Mouse (Mus musculus) hindbrain, embryonic 11.5 days (tissue): ENCODE measurements around the gene C3ar1. TPM values are rescaled to one million over a fixed set of nuclear protein-coding genes. Genes with fewer than 3 reads are reported as not detected.

Source experiments
- ATAC-seq: fragments of 200-750 bp; cut with Nextera tagmentation; 2 replicates; pipeline ENCODE4 v1.8.0; 2017; ENCODE audit warnings: mild to moderate bottlenecking, moderate TSS enrichment, moderate library complexity; ENCODE audit not compliant: low FRiP score
- DNase-seq: peaks from one replicate; pipeline ENCODE4 v3.0.0-alpha.2; 2015; ENCODE audit warnings: low spot score
- H3K27ac ChIP-seq: fragments of 300-500 bp; sonication (generic); 2 replicates; pipeline ENCODE4 v1.5.1; 2014; ENCODE audit warnings: mild to moderate bottlenecking, low read depth, low read length
- H3K27me3 ChIP-seq: fragments of 300-500 bp; sonication (generic); 2 replicates; pipeline ENCODE4 v1.6.1; 2014; ENCODE audit warnings: mild to moderate bottlenecking, low read length, moderate library complexity, mixed read lengths; ENCODE audit not compliant: control insufficient read depth, insufficient read depth
- H3K36me3 ChIP-seq: fragments of 300-500 bp; sonication (generic); 2 replicates; pipeline ENCODE4 v1.6.1; 2014; ENCODE audit warnings: mild to moderate bottlenecking, low read length, moderate library complexity, mixed read lengths; ENCODE audit not compliant: control insufficient read depth, insufficient read depth
- H3K4me1 ChIP-seq: fragments of 300-500 bp; sonication (generic); replicated peaks from 2 replicates; pipeline ENCODE4 v1.6.1; 2014; ENCODE audit warnings: low read length, mixed read lengths; ENCODE audit not compliant: control insufficient read depth, insufficient read depth
- H3K4me2 ChIP-seq: fragments of 300-500 bp; sonication (generic); replicated peaks from 2 replicates; pipeline ENCODE4 v1.6.1; 2014; ENCODE audit warnings: mild to moderate bottlenecking, low read depth, low read length
- H3K4me3 ChIP-seq: fragments of 300-500 bp; sonication (generic); 2 replicates; pipeline ENCODE4 v1.5.1; 2014; ENCODE audit warnings: low read depth, low read length
- H3K9ac ChIP-seq: fragments of 300-500 bp; sonication (generic); 2 replicates; pipeline ENCODE4 v1.6.1; 2014; ENCODE audit warnings: low read depth, low read length
- H3K9me3 ChIP-seq: fragments of 300-500 bp; sonication (generic); 2 replicates; pipeline ENCODE4 v1.6.1; 2016; ENCODE audit warnings: low read length; ENCODE audit not compliant: control insufficient read depth
- WGBS: fragments of 180-500 bp; shearing (Covaris S2); extraction: QIAGEN DNeasy Blood & Tissue Kit; methylation state at CpG from one replicate; pipeline ENCODE4 v1.1.7; 2014; 5-methylcytosine and 5-hydroxymethylcytosine counted together
- polyA plus RNA-seq: library from polyadenylated mRNA; unstranded; fragments of >200 nt; fragmentation: Nextera tagmentation; extraction: Ambion mirVana; gene quantifications from 2 replicates; pipeline ENCODE4 v1.2.1, GENCODE M21; 2014

Gene C3ar1
- polyA plus RNA-seq = 1.8 and 2.0 TPM in 2 replicates

DNA sequence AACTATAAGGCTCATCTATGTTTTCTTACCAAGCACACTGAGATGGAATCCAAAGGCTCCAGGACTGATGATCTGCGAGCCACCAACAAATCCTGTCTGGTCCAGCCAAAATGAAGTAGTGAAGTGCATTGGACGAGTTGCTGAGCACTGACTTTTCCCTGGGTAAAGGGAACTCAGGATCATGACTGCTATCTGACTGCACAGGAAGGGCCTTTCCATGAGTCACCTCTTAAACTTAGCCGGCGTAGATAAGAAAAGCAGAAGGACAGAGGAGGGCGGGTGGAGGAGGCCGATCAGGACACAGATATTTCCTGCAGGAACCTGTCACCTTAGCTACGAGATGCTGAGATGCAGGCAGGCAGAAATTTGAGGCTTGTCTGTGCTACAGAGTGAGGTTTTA, at the start of gene C3ar1:
C3ar1 (minus strand) TSS at position 207 of the 400 bp plus-strand sequence.
- ATAC-seq (no peak), DNase-seq (no peak)
- no peak within 1 kb of the TSS for H3K4me3 ChIP-seq
- no peaks in the 10 kb centered on the region for H3K36me3 ChIP-seq
- no peaks in the 10 kb centered on the region for H3K9me3 ChIP-seq
- whole genome bisulfite sequencing = 85% methylated on average over 7 of the region's 7 CpGs
- H3K4me2 ChIP-seq = no peak within 1 kb of the TSS
- no peaks in the 10 kb centered on the region for H3K27me3 ChIP-seq
- no peaks in the 10 kb centered on the region for H3K4me1 ChIP-seq
- no peak within 1 kb of the TSS for H3K27ac ChIP-seq
- no peak within 1 kb of the TSS for H3K9ac ChIP-seq

DNA sequence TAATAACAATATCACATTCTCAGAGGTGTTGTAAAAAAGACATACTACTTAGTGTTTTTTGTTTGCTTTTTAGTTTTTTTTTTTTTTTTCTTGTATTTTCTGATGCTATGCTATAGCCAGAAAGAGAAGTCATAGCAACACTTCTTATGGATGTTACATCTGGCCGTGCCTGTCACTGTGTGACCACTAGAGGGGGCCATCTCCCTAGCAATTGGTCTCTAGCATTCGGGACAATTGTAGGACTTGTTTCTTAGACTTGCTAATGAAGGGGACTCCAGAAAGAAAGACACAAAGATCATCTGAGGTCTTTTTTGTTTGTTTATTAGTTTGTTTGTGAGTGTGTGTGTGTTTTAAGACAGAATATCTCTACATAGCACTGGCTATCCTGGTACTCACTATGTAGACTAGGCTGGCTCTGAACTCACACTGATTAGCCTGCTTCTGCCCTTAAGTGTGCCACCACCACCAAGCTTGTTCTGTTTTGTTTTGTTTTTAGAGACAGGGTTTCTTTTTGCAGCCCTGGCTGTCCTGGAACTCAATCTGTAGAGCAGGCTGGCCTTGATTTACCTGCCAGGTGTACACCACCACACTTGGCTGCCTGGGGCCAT, 36.6 kb upstream of the C3ar1 start:
- H3K4me3 ChIP-seq = no peak overlapping the region
- H3K4me1 ChIP-seq = no peaks in the 10 kb centered on the region
- no peak overlapping the region for H3K27ac ChIP-seq
- H3K27me3 ChIP-seq = no peaks in the 10 kb centered on the region
- DNase-seq = peak; percentile 75
- H3K9ac ChIP-seq = no peak overlapping the region
- 9% methylated on average over 2 of the region's 2 CpGs for WGBS
- peak; percentile 34; the same call in 1 of the 2 replicates for ATAC-seq
- peaks cover 9% of the 10 kb centered on the region; the same call in 1 of the 2 replicates for H3K36me3 ChIP-seq
- no peak overlapping the region for H3K4me2 ChIP-seq
- H3K9me3 ChIP-seq = no peaks in the 10 kb centered on the region

- no peaks in the 10 kb centered on the region for H3K4me1 ChIP-seq
- H3K27me3 ChIP-seq = no peaks in the 10 kb centered on the region
- H3K4me3 ChIP-seq = no peak overlapping the region
- H3K27ac ChIP-seq = no peak overlapping the region
- H3K9me3 ChIP-seq = no peaks in the 10 kb centered on the region
- DNase-seq = no peak
- 0 out of 2 replicates have a peak, but pooled peaks have one; percentile 12 for ATAC-seq
- H3K4me2 ChIP-seq = no peak overlapping the region
- peaks cover 9% of the 10 kb centered on the region; the same call in 1 of the 2 replicates for H3K36me3 ChIP-seq
- WGBS = 94% methylated on average over 2 of the region's 2 CpGs
- H3K9ac ChIP-seq = no peak overlapping the region
Measured at GRCm38 (mm10) chr6:122889599-122889998, 33.6 kb upstream of the C3ar1 start.

- ATAC-seq = no peak
- H3K4me1 ChIP-seq = no peaks in the 10 kb centered on the region
- H3K4me2 ChIP-seq = no peak overlapping the region
- no peaks in the 10 kb centered on the region for H3K27me3 ChIP-seq
- no peaks in the 10 kb centered on the region for H3K9me3 ChIP-seq
- 95% methylated on average over 9 of the region's 9 CpGs for WGBS
- no peak overlapping the region for H3K27ac ChIP-seq
- H3K4me3 ChIP-seq = no peak overlapping the region
- H3K36me3 ChIP-seq = peaks cover 12% of the 10 kb centered on the region; the same call in 1 of the 2 replicates
- H3K9ac ChIP-seq = no peak overlapping the region
- no peak for DNase-seq
Measured at GRCm38 (mm10) chr6:122883603-122884002, 27.6 kb upstream of the C3ar1 start.

DNA sequence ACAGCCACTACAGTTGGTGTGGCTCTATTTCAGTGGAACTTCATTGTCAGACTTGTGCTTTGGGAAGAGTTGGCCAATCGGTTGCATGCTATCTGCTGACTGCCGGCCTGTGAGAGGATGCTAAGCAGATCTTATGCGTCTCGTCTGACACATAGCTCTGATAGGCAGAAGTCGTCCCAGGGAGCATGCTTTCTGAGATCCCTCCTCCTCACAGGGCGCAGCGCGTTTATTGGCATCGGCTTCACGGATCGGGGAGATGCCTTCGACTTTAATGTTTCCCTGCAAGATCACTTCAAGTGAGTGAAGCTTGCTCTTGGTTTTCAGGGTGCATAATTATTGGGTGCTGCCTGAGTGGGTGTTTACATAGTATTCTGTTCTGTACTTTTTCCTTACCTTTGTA, 25.3 kb upstream of the C3ar1 start:
- Histone ChIP-seq H3K27me3 (no peaks in the 10 kb centered on the region), H3K9me3 (no peaks in the 10 kb centered on the region), H3K9ac (no peak overlapping the region), H3K27ac (no peak overlapping the region), H3K4me3 (no peak overlapping the region), H3K36me3 (0 out of 2 replicates have a peak, but pooled peaks cover 3% of the 10 kb centered on the region), H3K4me1 (no peaks in the 10 kb centered on the region), H3K4me2 (no peak overlapping the region)
- no peak for DNase-seq
- no peak for ATAC-seq
- 93% methylated on average over 12 of the region's 12 CpGs for WGBS

GRCm38 (mm10) chr6:122879781-122880505, 24.0 kb upstream of the C3ar1 start:
- DNase-seq (no peak), ATAC-seq (no peak)
- no peaks in the 10 kb centered on the region for H3K9me3 ChIP-seq
- 93% methylated on average over 7 of the region's 7 CpGs for WGBS
- H3K4me2 ChIP-seq = no peak overlapping the region
- 0 out of 2 replicates have a peak, but pooled peaks cover 3% of the 10 kb centered on the region for H3K36me3 ChIP-seq
- H3K27me3 ChIP-seq = no peaks in the 10 kb centered on the region
- no peak overlapping the region for H3K4me3 ChIP-seq
- H3K4me1 ChIP-seq = no peaks in the 10 kb centered on the region
- no peak overlapping the region for H3K27ac ChIP-seq
- no peak overlapping the region for H3K9ac ChIP-seq

- H3K36me3 ChIP-seq = 0 out of 2 replicates have a peak, but pooled peaks cover 3% of the 10 kb centered on the region
- no peak for ATAC-seq
- no peaks in the 10 kb centered on the region for H3K9me3 ChIP-seq
- H3K9ac ChIP-seq = no peak overlapping the region
- no peak for DNase-seq
- H3K4me3 ChIP-seq = no peak overlapping the region
- no peak overlapping the region for H3K4me2 ChIP-seq
- no peak overlapping the region for H3K27ac ChIP-seq
- 95% methylated on average over 7 of the region's 7 CpGs for WGBS
- H3K4me1 ChIP-seq = no peaks in the 10 kb centered on the region
- no peaks in the 10 kb centered on the region for H3K27me3 ChIP-seq
Measured at GRCm38 (mm10) chr6:122879141-122879735, 23.3 kb upstream of the C3ar1 start.

- H3K9ac ChIP-seq = peak overlapping the region; percentile 86
- H3K9me3 ChIP-seq = no peaks in the 10 kb centered on the region
- WGBS = under 1% methylated on average over 30 of the region's 31 CpGs
- peak overlapping the region; percentile 74 for H3K27ac ChIP-seq
- DNase-seq (no peak), ATAC-seq (peak; percentile 85)
- H3K4me2 ChIP-seq = peak overlapping the region; percentile 46
- H3K4me3 ChIP-seq = peak overlapping the region; percentile 89
- no peaks in the 10 kb centered on the region for H3K27me3 ChIP-seq
- no peaks in the 10 kb centered on the region for H3K36me3 ChIP-seq
- H3K4me1 ChIP-seq = no peaks in the 10 kb centered on the region
Measured at GRCm38 (mm10) chr6:122874720-122875389, 18.9 kb upstream of the C3ar1 start.
